Mouse (Mus musculus) forebrain, embryonic 15.5 days (tissue): ENCODE measurements at regions not wholly inside any gene's neighbourhood (a gene's known extent, or its start where the extent isn't known, plus 50 kb on each side); places are given as distances from the start of the nearest gene placed in this dataset.

Experiments used
- ATAC-seq: fragments of 200-750 bp; cut with Nextera tagmentation; replicated peaks from 2 replicates; pipeline ENCODE4 v1.8.0; 2017; ENCODE audit warnings: mild to moderate bottlenecking, moderate TSS enrichment, moderate library complexity
- H3K27ac ChIP-seq: fragments of 300-500 bp; sonication (generic); replicated peaks from 2 replicates; pipeline ENCODE4 v1.5.1; 2015; ENCODE audit warnings: mild to moderate bottlenecking, inconsistent platforms
- H3K27me3 ChIP-seq: fragments of 300-500 bp; sonication (generic); 2 replicates; pipeline ENCODE4 v1.6.1; 2015; ENCODE audit warnings: inconsistent platforms
- H3K36me3 ChIP-seq: fragments of 300-500 bp; sonication (generic); 2 replicates; pipeline ENCODE4 v1.6.1; 2015; ENCODE audit warnings: mild to moderate bottlenecking, inconsistent platforms
- H3K4me1 ChIP-seq: fragments of 300-500 bp; sonication (generic); 2 replicates; pipeline ENCODE4 v1.6.1; 2015; ENCODE audit warnings: inconsistent platforms
- H3K4me2 ChIP-seq: fragments of 300-500 bp; sonication (generic); replicated peaks from 2 replicates; pipeline ENCODE4 v1.6.1; 2015; ENCODE audit warnings: mild to moderate bottlenecking, inconsistent platforms
- H3K4me3 ChIP-seq: fragments of 300-500 bp; sonication (generic); 2 replicates; pipeline ENCODE4 v1.5.1; 2015; ENCODE audit warnings: mild to moderate bottlenecking, inconsistent platforms
- H3K9ac ChIP-seq: fragments of 300-500 bp; sonication (generic); replicated peaks from 2 replicates; pipeline ENCODE4 v1.6.1; 2015; ENCODE audit warnings: mild to moderate bottlenecking, inconsistent platforms
- H3K9me3 ChIP-seq: fragments of 300-500 bp; sonication (generic); 2 replicates; pipeline ENCODE4 v1.6.1; 2016; ENCODE audit warnings: inconsistent platforms
- WGBS: fragments of 180-500 bp; shearing (Covaris S2); methylation state at CpG from one replicate; pipeline ENCODE4 v1.1.7; 2015; ENCODE audit warnings: mixed read lengths; 5-methylcytosine and 5-hydroxymethylcytosine counted together

DNA sequence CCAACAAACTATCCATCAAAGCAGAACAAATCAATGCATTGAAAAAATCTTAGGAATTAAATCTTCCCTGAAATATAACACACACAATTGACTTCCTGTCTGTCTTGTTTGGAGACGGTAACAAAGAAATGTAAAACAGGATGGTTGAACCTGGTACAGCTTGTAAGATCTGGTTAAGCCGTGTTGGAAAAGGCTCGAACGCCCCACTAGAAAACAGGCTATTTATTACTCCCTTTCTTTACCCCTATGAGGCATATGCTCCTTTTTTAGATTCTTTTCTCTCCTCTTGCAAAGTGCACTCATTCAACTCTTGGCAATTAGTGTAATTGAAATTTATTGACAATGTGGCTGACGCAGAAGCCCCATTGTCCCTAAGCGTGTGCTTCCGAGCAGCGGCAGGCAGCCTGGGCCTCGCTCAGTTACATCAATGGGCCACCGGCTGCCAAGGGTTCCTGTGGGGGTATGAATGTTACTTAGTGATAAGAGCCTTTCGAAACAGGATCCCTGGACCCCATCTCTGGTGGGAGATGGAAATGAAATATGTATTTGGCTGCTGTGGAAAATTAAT is 297.2 kb upstream of the Adamts16 start:
- WGBS, result 8% methylated on average over 11 of the region's 11 CpGs
- ATAC-seq, result peak; percentile 66; the same call in 1 of the 2 replicates
- H3K4me2 ChIP-seq, result no peak overlapping the region

GRCm38 (mm10) chr13:71135940-71136632 is 294.5 kb upstream of the Adamts16 start:
- no peak for ATAC-seq
- Histone ChIP-seq H3K9ac (no peak overlapping the region), H3K4me2 (no peak overlapping the region), H3K36me3 (no peaks in the 10 kb centered on the region), H3K27ac (no peak overlapping the region), H3K4me1 (peaks cover 13% of the 10 kb centered on the region), H3K27me3 (no peaks in the 10 kb centered on the region; the same call in 1 of the 2 replicates), H3K4me3 (no peak overlapping the region), H3K9me3 (no peaks in the 10 kb centered on the region)
- WGBS, result 55% methylated on average over 5 of the region's 5 CpGs

More for the DNA sequence above, 297.2 kb upstream of the Adamts16 start:
- Histone ChIP-seq H3K27ac (no peak overlapping the region), H3K27me3 (no peaks in the 10 kb centered on the region; the same call in 1 of the 2 replicates), H3K36me3 (no peaks in the 10 kb centered on the region), H3K9ac (no peak overlapping the region), H3K4me1 (peaks cover 13% of the 10 kb centered on the region), H3K9me3 (no peaks in the 10 kb centered on the region), H3K4me3 (no peak overlapping the region)

DNA sequence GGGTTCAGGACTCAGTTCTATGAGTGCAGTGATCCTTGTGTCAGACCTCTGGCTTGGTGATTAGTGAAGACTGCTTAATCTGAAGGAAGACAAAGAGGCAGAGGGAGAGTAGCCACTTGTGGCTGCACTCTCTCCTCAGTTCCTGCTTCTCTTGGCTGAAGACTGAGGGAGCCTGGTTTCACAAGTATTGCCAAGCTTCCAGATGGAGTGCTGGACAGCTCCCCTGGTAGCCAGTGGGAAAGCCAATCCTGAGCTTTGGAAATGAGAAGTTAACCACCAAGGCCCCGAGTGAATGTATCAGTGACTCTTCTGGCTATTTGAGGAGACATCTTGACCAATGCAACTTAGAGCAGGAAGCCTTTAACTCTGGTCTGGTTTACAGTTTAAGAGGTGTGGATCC is 279.9 kb upstream of the Adamts16 start:
- 20% methylated on average over 1 of the region's 1 CpGs for WGBS
- Histone ChIP-seq H3K4me3 (no peak overlapping the region), H3K27me3 (no peaks in the 10 kb centered on the region), H3K4me1 (no peaks in the 10 kb centered on the region), H3K4me2 (no peak overlapping the region), H3K36me3 (no peaks in the 10 kb centered on the region), H3K9me3 (no peaks in the 10 kb centered on the region), H3K9ac (no peak overlapping the region), H3K27ac (no peak overlapping the region)
- no peak for ATAC-seq

DNA sequence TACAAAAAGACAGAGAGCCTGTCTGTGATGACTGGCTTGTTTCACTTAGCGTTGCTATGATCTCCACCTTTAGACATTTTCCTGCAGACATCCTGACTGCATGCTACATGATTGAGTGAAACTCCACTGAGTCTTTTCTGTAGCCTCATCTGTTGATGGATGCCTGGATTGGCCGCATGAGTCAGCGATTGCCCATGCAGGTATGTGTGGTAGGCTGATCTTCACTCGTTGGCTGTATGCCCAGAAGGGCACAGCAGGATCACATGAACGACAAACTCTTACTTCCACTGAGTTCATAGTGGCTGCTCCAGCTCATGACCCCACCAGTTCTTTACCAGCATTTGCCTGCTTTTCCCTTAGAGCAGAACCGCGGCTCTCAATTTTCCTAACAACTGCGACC is 266.6 kb upstream of the Adamts16 start:
- no peak overlapping the region for H3K4me3 ChIP-seq
- H3K27me3 ChIP-seq, result peaks cover 15% of the 10 kb centered on the region; the same call in 1 of the 2 replicates
- H3K9ac ChIP-seq, result no peak overlapping the region
- no peak for ATAC-seq
- no peaks in the 10 kb centered on the region for H3K9me3 ChIP-seq
- H3K4me1 ChIP-seq, result peaks cover 11% of the 10 kb centered on the region; the same call in 1 of the 2 replicates
- no peaks in the 10 kb centered on the region for H3K36me3 ChIP-seq
- 90% methylated on average over 8 of the region's 8 CpGs for WGBS
- no peak overlapping the region for H3K27ac ChIP-seq
- H3K4me2 ChIP-seq, result no peak overlapping the region

DNA sequence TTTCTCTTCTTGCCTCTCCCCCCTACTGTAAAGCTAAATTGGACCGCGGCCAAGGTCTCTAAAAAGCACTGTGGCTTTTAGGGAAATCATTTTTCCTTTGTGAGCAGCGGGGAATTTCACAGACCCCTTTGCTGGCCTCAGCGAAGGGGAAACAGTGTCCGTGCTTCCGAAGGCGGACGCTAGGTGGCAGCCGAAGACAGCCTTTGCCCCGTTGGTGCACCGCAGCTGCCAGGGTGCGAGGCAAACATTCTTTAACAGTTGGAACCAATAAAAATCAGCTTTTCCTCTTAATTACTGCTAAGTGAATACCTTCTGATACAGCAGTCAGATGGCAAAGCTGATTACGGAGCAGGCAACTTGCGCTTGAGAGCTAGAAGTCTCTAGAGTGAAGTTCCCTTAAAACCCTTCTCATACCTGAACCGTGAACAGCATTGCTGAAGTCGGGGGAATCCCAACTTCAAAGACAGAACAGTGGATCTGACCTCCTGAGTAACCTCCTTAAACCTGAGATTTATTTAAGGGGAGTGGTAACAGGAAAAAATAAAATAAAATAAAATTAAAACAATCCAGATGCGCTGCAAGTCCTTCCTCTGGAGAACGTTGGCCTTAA is 263.7 kb upstream of the Adamts16 start:
- ATAC-seq, result peak; percentile 90
- Histone ChIP-seq H3K4me3 (peak overlapping the region; percentile 31), H3K27ac (no peak overlapping the region), H3K4me2 (peak overlapping the region; percentile 47), H3K4me1 (peaks cover 11% of the 10 kb centered on the region; the same call in 1 of the 2 replicates), H3K36me3 (no peaks in the 10 kb centered on the region), H3K9ac (peak overlapping the region; percentile 43), H3K27me3 (peaks cover 15% of the 10 kb centered on the region; the same call in 1 of the 2 replicates), H3K9me3 (no peaks in the 10 kb centered on the region)
- WGBS, result 15% methylated on average over 18 of the region's 18 CpGs

DNA sequence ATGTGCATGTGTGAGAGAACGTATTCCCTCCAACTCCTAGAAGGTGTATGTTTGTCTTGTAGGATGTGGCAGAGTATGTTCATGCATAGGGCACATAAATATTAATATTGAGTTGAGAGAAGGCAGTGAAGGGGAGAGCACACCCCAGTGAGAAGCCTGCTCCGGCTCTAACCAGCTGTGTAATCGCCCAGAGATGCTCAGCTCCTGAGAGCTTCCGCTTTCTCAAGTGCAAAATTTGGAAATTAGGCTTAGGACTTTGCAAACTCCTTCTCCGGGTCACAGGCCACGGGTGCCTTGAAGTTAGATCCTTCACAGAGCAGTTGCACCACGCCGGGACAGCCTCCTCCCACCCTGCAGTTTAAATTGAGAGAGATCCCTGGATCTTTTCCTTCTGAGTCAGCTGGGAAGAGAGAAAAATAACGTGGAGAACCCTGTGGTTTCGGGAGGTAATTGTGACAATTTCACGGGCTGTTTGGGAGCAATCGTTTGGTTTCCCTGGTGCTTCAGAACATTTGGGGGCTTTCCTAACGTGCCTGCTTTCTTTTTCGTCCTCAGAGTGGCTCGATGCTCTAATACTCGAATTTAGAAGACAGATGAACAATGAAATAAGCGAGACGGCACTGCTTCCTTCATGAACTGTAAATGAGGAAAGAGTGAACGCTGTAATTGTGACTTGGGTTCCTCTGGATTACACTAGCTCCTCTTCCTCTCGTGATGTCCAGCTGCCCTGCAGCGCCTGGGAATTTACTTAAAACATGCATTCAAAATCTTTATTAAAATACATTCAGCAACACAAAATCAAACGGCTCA is 263.0 kb upstream of the Adamts16 start:
- no peaks in the 10 kb centered on the region for H3K9me3 ChIP-seq
- peak; percentile 32 for ATAC-seq
- H3K36me3 ChIP-seq, result no peaks in the 10 kb centered on the region
- peaks cover 15% of the 10 kb centered on the region; the same call in 1 of the 2 replicates for H3K27me3 ChIP-seq
- H3K27ac ChIP-seq, result no peak overlapping the region
- peak overlapping the region; percentile 31 for H3K4me3 ChIP-seq
- H3K9ac ChIP-seq, result peak overlapping the region; percentile 43
- H3K4me2 ChIP-seq, result peak overlapping the region; percentile 47
- WGBS, result 26% methylated on average over 22 of the region's 22 CpGs
- peaks cover 11% of the 10 kb centered on the region; the same call in 1 of the 2 replicates for H3K4me1 ChIP-seq

DNA sequence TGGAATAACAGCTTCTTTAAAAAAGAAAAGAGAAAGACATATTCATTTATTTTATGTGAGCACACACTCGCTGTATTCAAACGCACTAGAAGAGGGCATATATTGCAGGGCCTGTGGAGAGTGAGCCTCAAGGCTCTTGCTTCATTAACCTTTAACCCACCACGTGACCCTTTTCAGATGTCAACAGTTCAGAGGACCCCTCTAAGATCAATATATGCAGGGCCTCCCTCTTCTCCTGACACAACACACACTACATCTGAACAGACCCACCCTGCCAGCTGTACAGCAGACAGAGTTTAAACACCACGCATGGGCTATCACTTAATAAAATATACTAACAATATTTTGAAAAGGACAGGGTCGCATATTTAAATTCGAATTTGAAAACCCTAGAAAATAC is 242.7 kb upstream of the Adamts16 start:
- 74% methylated on average over 6 of the region's 6 CpGs for WGBS
- H3K4me3 ChIP-seq, result no peak overlapping the region
- H3K9me3 ChIP-seq, result no peaks in the 10 kb centered on the region
- no peaks in the 10 kb centered on the region for H3K36me3 ChIP-seq
- no peak overlapping the region for H3K9ac ChIP-seq
- H3K27ac ChIP-seq, result no peak overlapping the region
- no peak overlapping the region for H3K4me2 ChIP-seq
- H3K4me1 ChIP-seq, result no peaks in the 10 kb centered on the region
- ATAC-seq, result no peak
- no peaks in the 10 kb centered on the region for H3K27me3 ChIP-seq

GRCm38 (mm10) chr13:71075916-71076315 is 234.3 kb upstream of the Adamts16 start:
- Histone ChIP-seq H3K27ac (no peak overlapping the region), H3K36me3 (no peaks in the 10 kb centered on the region), H3K27me3 (0 out of 2 replicates have a peak, but pooled peaks cover 3% of the 10 kb centered on the region), H3K9ac (no peak overlapping the region), H3K4me2 (no peak overlapping the region), H3K4me1 (no peaks in the 10 kb centered on the region), H3K9me3 (no peaks in the 10 kb centered on the region), H3K4me3 (no peak overlapping the region)
- 85% methylated on average over 4 of the region's 4 CpGs for WGBS
- no peak for ATAC-seq

- Histone ChIP-seq H3K9ac (no peak overlapping the region), H3K4me1 (peaks cover 4% of the 10 kb centered on the region), H3K27ac (no peak overlapping the region), H3K4me2 (no peak overlapping the region), H3K9me3 (no peaks in the 10 kb centered on the region), H3K27me3 (0 out of 2 replicates have a peak, but pooled peaks cover 3% of the 10 kb centered on the region), H3K4me3 (no peak overlapping the region), H3K36me3 (no peaks in the 10 kb centered on the region)
- WGBS, result 32% methylated on average over 10 of the region's 10 CpGs
- no peak for ATAC-seq
Observed at GRCm38 (mm10) chr13:71074012-71074411, 232.4 kb upstream of the Adamts16 start.

DNA sequence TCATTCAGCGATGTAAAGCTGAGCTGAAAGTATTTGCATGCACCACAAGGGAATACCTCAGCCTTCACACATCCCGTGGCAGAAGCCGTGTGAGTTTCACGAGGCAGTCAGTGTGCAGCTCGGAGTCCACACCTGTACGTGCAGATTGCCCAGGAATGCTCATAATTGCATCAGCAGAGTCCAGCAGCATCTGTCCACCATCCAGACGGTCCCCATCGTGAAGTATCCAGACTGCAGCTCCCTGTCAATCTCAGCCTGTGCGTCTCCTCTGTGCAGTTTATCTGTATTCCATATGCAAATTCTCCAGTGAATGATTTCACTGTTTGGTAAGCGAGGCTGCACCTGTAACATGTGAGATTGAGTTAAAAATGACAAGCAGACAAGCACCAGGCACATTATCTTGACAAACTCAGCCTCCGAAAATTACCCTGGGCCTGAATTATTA is 227.2 kb upstream of the Adamts16 start:
- 41% methylated on average over 11 of the region's 11 CpGs for WGBS
- Histone ChIP-seq H3K27me3 (no peaks in the 10 kb centered on the region), H3K27ac (peak overlapping the region; percentile 42; the same call in 1 of the 2 replicates), H3K9me3 (no peaks in the 10 kb centered on the region), H3K9ac (no peak overlapping the region), H3K4me2 (peak overlapping the region; percentile 21; the same call in 1 of the 2 replicates), H3K4me1 (peaks cover 13% of the 10 kb centered on the region), H3K36me3 (no peaks in the 10 kb centered on the region), H3K4me3 (no peak overlapping the region)
- peak; percentile 50 for ATAC-seq

GRCm38 (mm10) chr13:71068011-71068410 is 226.4 kb upstream of the Adamts16 start:
- no peak overlapping the region for H3K4me2 ChIP-seq

More at GRCm38 (mm10) chr13:71068011-71068410, 226.4 kb upstream of the Adamts16 start:
- H3K9ac ChIP-seq, result no peak overlapping the region
- ATAC-seq, result no peak
- no peak overlapping the region for H3K4me3 ChIP-seq
- no peaks in the 10 kb centered on the region for H3K36me3 ChIP-seq
- H3K4me1 ChIP-seq, result peaks cover 13% of the 10 kb centered on the region
- no peaks in the 10 kb centered on the region for H3K9me3 ChIP-seq
- WGBS, result 53% methylated on average over 4 of the region's 4 CpGs
- H3K27ac ChIP-seq, result no peak overlapping the region
- H3K27me3 ChIP-seq, result no peaks in the 10 kb centered on the region
